Mouse (Mus musculus) R1 (cell line): ENCODE measurements at regions not wholly inside any gene's neighbourhood (a gene's known extent, or its start where the extent isn't known, plus 50 kb on each side); places are given as distances from the start of the nearest gene placed in this dataset.
"Not testable (repeated sequence)": the region's sequence is repeated elsewhere in the genome, so short reads cannot be mapped to it uniquely, and the experiment has no call there.

ENCODE experiments used
- DNase-seq: peaks from one replicate; pipeline ENCODE4 v3.0.0-alpha.2; 2018; ENCODE audit warnings: low read depth, low spot score

DNA sequence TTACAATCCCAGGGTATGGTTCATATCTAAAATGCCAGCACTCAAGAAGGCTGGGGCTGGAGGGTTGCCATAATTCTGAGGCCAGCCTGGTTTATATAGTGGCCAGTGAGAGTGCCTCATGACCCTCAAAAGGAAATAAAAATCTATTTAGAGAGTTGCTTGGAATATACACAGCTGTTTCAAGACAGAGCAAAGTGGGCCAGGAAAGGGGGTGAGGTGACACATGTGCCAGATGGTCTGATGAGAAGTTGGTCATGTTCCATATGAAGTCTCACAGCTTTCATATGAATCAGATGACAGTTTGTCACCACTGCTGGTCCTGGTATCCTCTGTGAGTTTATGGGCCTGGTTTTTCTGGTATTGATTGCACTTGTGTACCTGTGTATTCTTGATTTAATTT, 261.5 kb upstream of the Ube2e3 start:
- no peak for DNase-seq

DNA sequence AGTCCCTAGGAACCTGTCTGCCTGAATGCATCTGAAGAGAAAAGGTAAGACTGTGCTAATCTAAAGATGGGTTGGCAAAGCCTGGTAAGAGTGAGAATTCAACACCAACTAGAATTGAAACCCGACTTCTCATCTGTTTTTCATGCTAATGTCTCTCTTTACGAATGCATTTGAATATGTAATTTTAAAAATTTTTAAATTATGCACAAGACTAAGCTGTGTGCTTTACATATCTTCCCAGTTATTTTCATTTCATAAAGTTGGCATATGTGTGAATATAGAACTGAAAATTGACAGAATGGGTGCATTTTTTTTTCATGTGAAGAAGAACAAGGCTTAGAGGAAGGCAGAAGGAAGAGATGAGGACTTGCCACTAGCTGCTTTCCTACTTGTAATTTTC, 267.2 kb upstream of the Ube2e3 start:
- no peak for DNase-seq

DNA sequence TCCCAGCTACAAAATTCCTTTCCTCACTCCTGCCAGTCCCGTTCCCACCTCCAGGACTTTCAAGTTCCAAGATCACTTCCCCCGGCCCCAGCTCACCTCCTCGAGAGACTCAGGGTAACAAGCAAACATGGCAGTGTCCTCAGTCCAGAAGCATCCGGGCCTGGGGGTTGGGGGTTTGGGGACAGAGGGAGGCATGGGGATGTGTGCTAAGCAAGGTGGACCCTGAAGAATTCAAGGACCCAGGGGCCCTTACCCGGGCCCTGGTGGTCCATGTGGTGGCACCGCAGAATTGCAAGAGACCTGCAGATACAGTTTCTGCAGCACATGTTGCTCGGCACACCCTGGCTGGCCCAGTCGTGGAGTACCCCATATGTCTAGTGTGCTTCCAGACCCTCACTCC, 269.9 kb upstream of the Ube2e3 start:
- DNase-seq: no peak

DNA sequence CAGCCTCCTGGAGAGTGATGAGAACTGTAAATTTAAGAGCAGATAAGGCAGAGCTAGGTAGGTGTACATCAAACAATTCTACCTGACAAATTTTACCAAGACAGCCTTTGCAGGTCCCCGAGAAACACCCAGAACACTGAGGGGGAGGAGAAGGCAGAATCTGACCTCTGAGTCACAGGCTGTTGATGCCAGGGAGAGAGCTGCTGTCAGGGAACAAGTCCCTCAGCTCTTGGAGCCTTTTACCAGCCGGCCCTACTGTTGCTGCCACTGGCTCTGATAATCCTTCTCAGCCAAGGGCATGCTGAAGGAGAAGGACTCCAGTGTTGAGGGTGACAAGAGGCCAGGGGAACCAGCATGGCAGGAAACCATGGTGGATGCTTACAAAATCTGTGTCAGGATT, 271.7 kb upstream of the Ube2e3 start:
- no peak for DNase-seq

DNA sequence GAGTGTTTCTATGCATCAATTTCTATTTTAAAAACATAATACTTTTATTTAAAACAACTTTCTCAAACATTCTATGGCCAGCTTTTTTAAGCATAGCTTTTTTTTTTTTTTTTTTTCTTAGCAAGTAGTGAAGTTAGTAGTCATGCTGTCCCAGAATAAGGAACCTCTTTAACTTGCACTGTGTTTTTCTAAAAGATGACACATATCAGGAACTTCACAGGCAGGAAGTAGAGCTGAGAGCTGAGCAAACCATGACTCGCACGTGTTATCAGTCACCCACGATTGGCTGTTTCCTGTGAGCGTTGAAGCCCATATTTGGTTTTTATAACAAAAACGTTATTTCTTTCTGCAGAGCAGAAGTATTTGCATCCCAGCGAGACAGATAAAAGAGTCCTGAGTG, 287.9 kb upstream of the Ube2e3 start:
- DNase-seq: no peak

DNA sequence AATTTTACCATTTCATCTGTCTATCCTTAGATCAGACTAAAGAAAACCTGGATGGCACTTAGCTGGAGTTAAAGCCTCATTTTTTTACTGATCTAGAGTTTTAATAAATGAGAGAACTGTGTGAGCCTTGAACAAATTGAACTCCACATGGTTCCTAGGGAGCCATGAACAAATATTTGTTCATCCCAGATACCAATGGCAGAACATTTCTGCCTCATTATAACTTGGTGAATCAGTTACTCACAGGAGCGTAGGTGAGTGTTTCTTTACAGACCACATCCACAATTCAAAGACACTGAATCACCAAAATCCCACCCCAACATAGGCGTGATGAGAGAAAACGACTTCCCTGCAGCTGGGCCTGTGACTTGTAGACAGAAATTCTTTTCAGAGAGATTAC, 295.4 kb upstream of the Ube2e3 start:
- no peak for DNase-seq

DNA sequence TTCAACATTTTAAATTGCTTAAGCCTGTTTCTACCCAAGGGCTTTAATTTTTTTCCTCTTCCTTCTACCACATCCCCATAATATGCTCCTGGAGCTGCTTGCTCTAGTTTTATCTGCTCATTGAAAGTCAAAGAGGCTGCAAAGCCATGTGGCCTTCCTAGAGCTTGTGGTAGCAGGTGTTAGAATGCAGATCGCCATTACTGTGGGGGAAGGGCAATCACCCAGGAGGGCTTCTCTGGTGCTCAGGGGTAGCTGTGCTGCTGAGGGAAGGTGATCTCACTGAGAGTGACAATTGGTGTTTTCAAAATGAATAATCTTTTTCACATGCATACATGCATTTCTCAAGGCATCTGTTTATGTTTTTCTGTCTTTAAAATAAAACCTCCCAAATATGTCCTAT, 309.8 kb upstream of the Ube2e3 start:
- DNase-seq: no peak

DNA sequence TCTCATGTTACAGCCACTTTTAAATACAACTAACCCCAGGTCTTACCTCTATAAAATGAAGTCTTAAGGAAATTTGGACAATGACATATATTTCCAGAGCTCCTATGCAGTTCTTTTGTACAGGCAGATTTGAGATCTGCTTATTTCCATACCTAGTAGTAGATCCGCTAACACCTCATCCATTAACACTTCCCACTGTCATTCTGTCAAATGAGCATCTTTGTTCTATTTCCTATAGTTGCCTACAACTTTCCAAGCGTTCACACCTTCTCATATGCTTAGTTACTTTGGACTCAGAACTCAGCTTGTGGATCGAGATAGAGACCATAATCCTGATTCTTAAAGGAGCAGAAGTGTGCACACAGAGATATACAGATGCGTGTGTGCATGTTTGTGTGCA, 316.8 kb upstream of the Ube2e3 start:
- DNase-seq: no peak

DNA sequence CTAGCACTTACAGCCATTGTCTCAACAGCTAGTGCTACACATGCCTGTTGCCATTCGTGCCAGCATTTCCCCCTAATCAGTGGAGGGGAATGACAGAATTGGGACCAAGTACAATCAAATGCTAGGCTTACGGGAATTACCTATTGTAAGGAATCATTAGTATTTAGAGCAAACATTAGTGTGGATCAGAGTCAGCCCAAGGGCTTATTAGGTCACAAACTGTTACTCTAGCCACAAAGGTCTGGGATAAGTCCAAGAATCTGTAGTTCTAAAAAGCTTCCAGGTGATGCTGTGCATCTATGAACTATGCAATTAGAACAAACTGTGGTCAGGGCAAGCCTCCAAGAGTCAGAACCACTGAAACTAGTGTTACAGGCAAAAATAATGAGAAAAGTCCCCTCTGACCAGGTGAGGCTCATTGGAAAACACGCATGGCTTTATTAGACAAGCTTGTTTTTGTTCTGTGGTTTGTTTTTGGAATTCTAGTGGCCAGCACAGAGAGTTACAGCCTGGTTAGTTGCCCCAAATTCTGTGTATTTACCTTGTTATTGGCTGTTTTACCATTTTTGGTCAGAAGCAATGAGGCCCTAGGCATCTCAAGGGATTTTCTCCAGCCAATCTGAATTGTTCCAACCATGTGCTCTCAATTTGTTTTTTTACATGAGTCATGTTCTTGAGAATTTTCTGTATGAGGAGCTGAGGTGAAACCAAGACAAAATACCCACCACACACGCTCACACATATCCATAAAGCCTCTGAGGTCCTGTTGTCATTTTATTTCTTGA, 319.0 kb upstream of the Ube2e3 start:
- no peak for DNase-seq

DNA sequence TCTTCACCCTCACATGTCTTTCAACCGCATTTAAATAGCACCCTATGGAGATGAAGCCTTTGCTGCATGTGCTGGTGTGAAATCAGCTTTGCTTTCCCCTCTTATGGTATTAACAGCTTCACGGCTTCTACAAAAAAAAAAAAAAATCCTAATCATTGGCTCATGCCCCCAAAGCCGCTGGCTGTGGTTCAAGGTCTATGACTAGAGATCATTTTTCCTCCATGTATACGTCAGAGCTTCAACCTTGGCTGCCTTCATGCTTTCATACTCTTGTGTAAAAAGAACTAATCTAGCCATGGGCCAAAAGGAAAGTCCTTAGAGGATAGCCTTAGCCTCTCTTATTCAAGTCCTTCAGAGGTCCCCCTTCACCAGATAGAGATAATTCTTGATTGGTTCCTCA, 320.6 kb upstream of the Ube2e3 start:
- DNase-seq: no peak

DNA sequence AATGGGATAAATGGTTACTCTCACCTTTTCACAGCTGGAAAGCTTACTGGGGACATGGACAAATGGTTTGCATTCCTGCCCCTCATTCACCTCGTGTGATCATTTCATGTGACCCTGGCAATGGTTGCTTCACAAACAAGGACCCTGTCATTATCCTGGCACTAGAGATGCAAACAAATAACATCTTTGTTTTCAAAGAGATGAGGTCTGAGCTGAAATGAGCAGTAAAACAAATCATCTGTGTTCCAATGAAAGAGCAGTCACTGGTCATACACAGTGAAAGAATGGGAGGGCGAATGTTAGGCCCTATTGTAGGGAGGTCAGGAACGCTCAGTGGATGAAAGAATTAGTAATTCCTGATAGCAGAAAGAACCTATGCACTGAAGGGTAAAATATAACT, 327.5 kb upstream of the Ube2e3 start:
- DNase-seq: no peak

DNA sequence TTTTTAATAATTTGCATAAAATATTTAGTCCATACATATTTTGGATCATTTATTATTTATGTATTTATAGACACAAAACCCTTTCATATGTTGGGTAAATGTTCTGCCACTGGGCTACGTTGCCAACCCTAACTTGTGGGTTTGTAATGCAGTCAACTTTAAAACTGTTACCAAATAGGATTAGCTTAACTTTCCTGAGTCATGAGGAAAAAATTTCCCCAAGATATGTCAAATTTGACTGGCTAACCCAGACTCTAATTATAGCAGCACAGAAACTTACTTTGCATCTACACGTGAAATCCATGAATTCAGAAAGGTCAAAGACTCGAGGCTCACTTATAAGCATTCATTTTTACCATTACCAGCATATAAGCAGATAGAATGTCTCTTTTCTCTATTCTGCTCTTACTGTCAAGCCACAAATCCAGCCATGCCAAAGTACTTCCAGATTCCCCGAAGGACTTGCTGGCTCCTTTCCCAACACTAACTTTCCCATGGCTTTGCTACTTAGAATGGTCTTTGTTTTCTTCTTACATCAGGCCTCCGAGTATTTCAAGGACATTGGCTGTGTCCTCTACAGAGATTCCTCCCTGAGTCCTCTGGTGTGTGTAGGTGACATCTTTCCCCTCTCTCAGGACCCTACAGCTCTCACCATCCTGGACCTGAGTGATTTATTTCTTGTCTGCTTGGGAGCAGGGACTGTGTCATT, 328.2 kb upstream of the Ube2e3 start:
- no peak for DNase-seq

DNA sequence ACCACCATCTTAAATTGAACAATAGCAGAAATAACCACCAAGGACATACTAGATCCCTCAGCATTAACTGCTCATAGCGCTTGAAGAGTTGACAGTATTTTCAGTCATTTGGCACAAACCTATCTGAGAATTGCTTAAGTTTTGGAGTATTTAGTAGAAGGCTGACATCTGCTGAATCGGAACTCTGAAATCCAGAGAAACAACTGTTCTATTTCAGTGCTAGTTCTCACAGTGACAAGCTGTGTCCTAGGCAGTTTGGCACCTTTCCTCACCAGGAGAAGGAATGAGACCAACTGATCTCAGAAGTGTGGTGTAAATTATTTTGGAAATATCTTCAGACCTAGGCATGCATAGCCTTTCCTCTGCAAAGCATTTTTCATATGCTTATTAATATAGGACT, 330.4 kb upstream of the Ube2e3 start:
- DNase-seq: no peak

DNA sequence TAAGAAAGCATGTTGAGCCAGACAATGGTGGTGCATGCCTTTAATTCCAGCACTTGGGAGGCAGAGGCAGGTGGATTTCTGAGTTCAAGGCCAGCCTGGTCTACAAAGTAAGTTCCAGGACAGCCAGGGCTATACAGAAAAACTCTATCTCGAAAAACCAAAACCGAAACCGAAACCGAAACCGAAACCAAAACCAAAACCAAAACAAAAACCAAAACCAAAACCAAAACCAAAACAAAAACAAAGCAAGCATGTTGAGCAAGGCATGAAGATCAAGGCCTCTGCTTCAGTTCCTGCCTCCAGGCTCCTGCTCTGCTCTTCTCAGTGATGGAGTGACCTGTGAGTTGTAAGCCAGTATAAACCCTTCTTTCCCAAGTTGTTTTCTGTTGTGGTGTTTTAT, 334.0 kb upstream of the Ube2e3 start:
- DNase-seq: not testable (repeated sequence)

DNA sequence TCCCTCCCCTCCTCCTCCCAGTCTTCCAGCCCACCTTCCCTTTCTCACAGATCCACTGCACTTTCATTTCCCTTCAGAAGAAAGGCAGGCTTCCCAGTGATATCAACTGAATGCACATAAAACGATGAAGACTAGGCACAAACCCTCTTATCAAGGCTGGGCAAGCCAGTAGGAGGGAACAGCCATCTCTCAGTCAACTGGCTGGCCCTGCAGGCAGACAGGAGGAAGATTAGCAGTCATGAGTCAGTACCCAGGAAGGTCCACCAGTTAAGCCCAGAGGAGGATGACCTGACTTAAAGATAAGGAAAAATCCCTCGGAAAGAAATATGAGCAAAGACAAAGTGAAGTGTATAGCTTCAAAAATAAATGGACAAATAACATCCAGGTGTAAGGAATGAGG, 337.4 kb upstream of the Ube2e3 start:
- no peak for DNase-seq

DNA sequence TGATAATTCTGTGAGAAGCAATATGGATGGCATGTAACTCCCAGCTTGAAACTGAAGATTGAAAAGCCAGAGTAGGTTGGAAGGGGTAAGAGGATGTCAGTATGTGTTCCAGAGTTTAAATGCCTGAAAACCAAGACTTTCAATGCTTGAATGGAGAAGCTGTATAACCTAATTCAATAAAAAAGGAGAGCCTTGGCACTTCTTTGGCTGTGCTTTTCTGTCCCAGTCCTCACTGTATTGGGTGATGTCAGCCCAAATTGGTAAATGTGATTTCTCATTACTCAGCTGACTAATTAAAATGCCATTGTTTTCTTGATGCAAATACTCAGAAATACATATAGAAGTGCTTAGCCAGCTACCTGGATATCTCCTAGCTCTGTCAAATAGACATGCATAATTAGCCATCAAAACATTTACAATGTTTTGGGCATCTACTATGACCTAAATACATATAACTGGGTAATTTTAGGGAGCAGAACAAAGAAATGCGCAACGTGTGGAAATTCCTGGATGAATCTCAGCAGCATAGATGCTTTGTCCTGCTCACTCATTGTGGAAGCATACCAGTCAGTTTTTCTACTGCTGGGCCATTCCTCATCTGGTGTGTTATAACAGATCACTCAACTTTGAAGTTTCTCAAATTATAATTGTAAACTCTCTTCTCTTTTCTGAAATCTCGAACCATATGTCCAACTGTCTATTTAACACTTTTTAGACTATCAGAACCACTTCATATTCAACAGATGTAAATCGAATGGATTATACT, 347.5 kb upstream of the Ube2e3 start:
- DNase-seq: no peak

DNA sequence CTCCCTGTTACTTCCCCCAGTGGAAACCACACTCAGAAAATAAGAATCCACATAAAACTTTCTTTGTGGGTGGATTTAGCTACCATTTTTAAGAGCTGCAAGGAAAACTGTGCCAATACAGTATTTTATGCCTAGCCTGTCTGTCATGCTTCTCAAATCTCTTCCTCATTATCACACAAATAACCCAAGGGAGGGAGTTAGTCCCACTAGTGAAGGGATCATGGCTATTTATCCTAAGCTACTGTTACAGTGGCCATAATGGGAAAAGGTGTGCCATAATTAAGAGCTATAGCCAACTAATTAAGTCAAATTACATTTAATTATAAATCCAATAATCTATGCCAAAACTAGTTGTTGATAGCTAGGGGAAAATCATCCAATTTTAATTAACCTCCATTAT, 374.8 kb upstream of the Ube2e3 start:
- DNase-seq: no peak

DNA sequence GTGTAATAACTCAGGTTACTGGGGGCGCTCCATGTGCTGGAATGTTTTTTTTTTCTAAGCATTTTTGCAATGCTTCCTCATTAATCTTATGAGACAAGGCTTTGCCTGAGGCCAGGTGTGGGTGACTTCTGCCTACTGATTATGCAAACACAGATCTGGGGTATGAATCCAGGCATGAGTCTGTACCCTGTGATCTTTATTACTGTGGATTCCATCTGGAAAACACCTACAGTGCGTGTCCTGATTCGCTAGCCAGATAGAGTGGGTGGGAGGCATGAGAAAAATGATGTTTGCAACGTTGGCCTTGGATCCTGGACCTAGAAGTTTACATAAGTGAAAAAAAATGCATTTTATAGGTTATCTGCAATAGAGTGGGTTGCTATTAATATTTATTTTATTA, 387.9 kb upstream of the Ube2e3 start:
- DNase-seq: no peak

DNA sequence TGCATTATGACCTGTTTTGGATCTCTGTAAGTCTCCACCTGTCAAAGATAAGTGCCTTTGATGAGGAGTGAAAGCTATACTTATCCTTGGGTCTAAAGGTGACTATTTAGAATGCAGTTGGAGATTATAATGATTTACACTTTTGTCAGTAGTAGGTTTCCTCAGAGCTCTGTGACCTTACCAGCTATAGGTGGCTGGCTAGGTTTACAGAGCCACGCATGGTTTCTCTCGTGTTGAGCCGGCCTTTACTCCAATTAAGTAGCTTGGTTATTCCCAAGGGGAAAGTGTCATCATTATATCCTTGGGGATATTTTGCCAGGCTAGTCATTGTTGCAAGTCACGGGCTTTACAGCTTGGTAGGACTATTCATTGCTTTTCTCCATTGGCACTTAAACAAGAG, 408.5 kb upstream of the Ube2e3 start:
- DNase-seq: no peak

DNA sequence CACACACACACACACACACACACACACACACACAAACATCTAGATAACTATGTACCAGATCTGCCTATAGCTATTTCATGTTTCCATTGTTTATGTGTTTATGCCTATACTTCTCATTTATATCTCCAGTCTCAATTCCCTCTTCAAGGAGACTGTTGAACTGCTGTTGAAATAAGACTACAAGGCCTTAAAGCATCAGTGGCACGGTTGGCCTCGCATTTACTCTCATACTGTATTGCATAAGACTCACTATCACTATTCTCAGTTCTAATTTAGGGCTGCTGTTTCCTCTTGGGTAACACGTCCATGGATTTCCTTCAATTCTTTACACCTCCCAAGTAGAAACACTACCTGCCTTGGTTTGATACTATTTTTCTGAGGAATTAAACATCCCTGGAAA, 414.5 kb upstream of the Ube2e3 start:
- DNase-seq: no peak

DNA sequence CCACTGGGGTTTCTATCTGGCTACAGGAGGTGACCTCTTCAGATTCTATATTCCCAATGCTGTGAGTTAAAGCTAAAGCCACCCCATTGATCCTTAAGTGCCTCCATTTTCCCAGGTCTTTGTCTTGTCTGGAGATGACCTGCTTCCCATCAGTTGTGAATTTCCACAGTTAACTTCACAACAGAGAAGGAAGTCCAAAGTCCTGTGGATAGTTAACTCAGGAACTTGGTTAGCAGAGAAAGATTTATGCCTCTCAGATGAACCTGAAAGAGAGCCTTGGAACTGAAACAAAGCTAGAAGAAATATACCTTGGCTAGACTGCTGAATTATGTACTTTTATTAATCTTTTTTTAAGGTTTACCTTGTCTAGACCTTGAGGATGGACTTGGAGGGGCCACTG, 431.1 kb upstream of the Ube2e3 start:
- DNase-seq: no peak

DNA sequence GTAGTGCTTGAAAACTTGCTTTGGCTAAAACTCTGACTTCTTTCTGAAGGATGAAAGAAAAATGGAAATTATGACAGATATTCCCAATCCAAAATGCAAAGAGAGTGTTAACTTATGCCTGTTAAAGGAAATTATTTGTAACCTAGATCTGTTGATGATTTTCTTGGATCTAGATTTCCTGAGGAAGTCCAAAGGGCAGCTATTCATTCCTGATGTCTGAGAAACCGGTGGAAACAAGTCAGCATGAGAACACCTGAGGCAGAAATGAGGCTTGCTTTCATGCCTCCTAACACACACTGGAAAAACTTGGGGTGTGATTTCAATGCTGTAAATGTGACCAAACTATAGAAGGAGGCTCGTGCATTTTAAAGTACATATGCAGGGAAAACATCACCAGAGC, 432.9 kb upstream of the Ube2e3 start:
- DNase-seq: no peak
